Mouse (Mus musculus) kidney, postnatal 0 days (tissue): ENCODE measurements around the gene Kctd10. TPM values are rescaled to one million over a fixed set of nuclear protein-coding genes. Genes with fewer than 3 reads are reported as not detected.

Experiments used
- ATAC-seq: fragments of 200-750 bp; cut with Nextera tagmentation; replicated peaks from 2 replicates; pipeline ENCODE4 v1.8.0; 2017; ENCODE audit warnings: low read depth, moderate number of reproducible peaks, moderate TSS enrichment, moderate library complexity; ENCODE audit not compliant: low FRiP score
- DNase-seq: peaks from one replicate; pipeline ENCODE4 v3.0.0-alpha.2; 2016; ENCODE audit warnings: low spot score
- H3K27ac ChIP-seq: fragments of 300-500 bp; sonication (generic); 2 replicates; pipeline ENCODE4 v1.5.1; 2014; ENCODE audit warnings: mild to moderate bottlenecking
- H3K27me3 ChIP-seq: fragments of 300-500 bp; sonication (generic); 2 replicates; pipeline ENCODE4 v1.6.1; 2014; ENCODE audit warnings: low read length, mixed read lengths; ENCODE audit not compliant: insufficient read depth
- H3K36me3 ChIP-seq: fragments of 300-500 bp; sonication (generic); 2 replicates; pipeline ENCODE4 v1.6.1; 2014; ENCODE audit warnings: low read length, mixed read lengths; ENCODE audit not compliant: insufficient read depth
- H3K4me1 ChIP-seq: fragments of 300-500 bp; sonication (generic); replicated peaks from 2 replicates; pipeline ENCODE4 v1.6.1; 2014; ENCODE audit warnings: antibody characterized with exemption, low read length, mixed read lengths; ENCODE audit not compliant: insufficient read depth
- H3K4me2 ChIP-seq: fragments of 300-500 bp; sonication (generic); 2 replicates; pipeline ENCODE4 v1.6.1; 2014; ENCODE audit warnings: mild to moderate bottlenecking, low read length, moderate library complexity, mixed read lengths
- H3K4me3 ChIP-seq: fragments of 300-500 bp; sonication (generic); replicated peaks from 2 replicates; pipeline ENCODE4 v1.5.1; 2014; ENCODE audit warnings: low read depth, low read length
- H3K9ac ChIP-seq: fragments of 300-500 bp; sonication (generic); 2 replicates; pipeline ENCODE4 v1.6.1; 2014; ENCODE audit warnings: low read depth, low read length
- H3K9me3 ChIP-seq: fragments of 300-500 bp; sonication (generic); replicated peaks from 2 replicates; pipeline ENCODE4 v1.6.1; 2016; ENCODE audit warnings: low read length, inconsistent platforms, mixed read lengths
- CTCF ChIP-seq: IDR thresholded peaks from 2 replicates; pipeline ENCODE4 v1.5.1; 2016; ENCODE audit warnings: antibody characterized with exemption, low read depth, mild to moderate bottlenecking, moderate library complexity
- WGBS: fragments of 180-500 bp; shearing (Covaris S2); extraction: QIAGEN DNeasy Blood & Tissue Kit; methylation state at CpG from one replicate; pipeline ENCODE4 v1.1.7; 2014; 5-methylcytosine and 5-hydroxymethylcytosine counted together
- polyA plus RNA-seq: library from polyadenylated mRNA; unstranded; fragments of >200 nt; fragmentation: Nextera tagmentation; extraction: Ambion mirVana; gene quantifications from 2 replicates; pipeline ENCODE4 v1.2.1, GENCODE M21; 2015

Kctd10 gene
- polyA plus RNA-seq, 1 experiment from 2014 or later, result 80.5 TPM

DNA sequence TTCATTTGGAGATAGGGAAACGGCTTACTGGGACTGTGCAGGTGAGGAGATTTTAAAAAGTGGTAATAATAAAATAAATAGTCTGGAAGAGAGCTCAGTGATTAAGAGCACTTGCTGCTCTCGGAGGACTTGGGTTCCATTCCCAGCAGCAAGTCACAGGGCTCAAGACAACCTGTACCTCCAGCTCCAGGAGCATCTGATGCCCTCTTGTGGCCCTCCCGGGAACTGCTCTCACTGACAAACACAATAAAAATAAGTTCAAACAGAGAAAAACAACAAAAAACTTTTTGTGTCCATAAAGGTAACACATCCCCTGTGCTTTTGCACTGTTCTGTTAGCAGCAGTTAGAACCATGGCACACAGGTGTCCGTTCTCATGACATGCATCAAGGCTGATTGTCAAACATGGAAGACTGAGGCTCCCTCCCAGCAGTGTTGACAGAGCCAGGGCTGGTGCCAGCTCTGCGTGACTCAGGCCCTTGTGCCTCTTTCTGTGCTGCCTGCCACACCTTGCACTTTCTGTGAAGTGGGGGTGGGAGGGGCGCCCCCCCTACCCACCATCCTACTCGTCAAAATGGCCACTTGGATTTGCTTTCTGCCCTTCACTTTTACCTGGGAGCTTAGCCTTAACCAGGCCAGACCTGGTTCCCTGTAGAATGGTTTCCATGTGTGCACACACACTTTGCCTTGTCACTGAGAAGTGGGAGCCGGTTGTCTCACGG is 3.0 kb upstream of the Kctd10 start:
- no peak overlapping the region for H3K4me2 ChIP-seq
- H3K27me3 ChIP-seq, result no peaks in the 10 kb centered on the region
- H3K4me3 ChIP-seq, result no peak overlapping the region
- peaks cover 28% of the 10 kb centered on the region for H3K36me3 ChIP-seq
- peaks cover 16% of the 10 kb centered on the region for H3K4me1 ChIP-seq
- TF ChIP-seq CTCF, result peak; percentile 80
- H3K9me3 ChIP-seq, result no peaks in the 10 kb centered on the region
- H3K9ac ChIP-seq, result no peak overlapping the region
- no peak overlapping the region for H3K27ac ChIP-seq
- ATAC-seq (no peak), DNase-seq (peak; percentile 35)
- 76% methylated on average over 9 of the region's 9 CpGs for WGBS

- ATAC-seq, result peak; percentile 33; the same call in 1 of the 2 replicates
- peak overlapping the region; percentile 84 for H3K9ac ChIP-seq
- peak overlapping the region; percentile 54 for H3K4me3 ChIP-seq
- no peak for TF ChIP-seq CTCF
- H3K4me1 ChIP-seq, result peaks cover 27% of the 10 kb centered on the region
- H3K27ac ChIP-seq, result peak overlapping the region; percentile 86
- under 1% methylated on average over 18 of the region's 18 CpGs for WGBS
- H3K27me3 ChIP-seq, result no peaks in the 10 kb centered on the region
- peaks cover 6% of the 10 kb centered on the region; the same call in 1 of the 2 replicates for H3K36me3 ChIP-seq
- no peaks in the 10 kb centered on the region for H3K9me3 ChIP-seq
- peak overlapping the region; percentile 79 for H3K4me2 ChIP-seq
- DNase-seq, result no peak
Measured at GRCm38 (mm10) chr5:114381013-114381351, 674 bp upstream of the Kctd10 start.

DNA sequence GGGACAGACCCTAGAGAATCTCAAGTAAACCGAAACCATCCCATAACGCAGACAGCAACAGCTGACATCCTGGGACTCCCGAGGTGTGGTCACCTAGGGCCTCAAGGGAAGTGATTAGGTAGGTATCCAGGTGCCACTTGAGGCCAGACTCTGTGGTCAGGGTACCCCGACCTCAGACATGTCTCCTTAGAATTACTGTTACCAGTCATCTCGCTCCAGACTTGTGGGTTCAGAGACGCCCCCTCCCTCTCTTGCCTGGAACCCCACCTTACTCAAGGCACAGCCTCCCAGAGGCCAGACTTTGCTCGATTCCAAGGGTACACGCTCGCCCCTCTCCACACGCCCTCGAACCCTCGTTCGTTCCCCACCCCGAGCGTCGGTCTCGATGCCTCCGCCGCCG is 545 bp downstream of the Kctd10 start:
- H3K4me1 ChIP-seq, result peaks cover 27% of the 10 kb centered on the region
- DNase-seq (peak; percentile 39), ATAC-seq (peak; percentile 22)

DNA sequence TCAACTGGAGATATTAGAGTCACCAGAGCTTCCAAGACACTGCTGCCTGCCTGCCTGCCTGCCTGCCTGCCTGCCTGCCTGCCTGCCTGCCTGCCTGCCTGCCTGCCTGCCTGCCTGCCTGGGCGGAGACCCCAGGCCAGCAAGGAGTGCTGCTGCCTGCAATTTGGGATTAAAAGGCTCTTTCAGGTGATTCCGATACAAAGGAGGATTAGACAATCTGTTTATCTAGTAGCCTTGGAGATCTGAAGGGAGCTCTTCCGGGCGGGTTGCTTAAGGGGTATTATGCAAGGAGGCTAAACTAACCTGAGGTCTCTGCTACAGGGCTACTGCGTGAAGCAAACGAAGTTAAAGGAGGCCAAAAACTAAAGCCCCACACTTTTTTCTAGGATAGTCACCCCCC is 1.4 kb downstream of the Kctd10 start:
- WGBS, result 62% methylated on average over 6 of the region's 6 CpGs
- no peak for TF ChIP-seq CTCF

More for the DNA sequence above, 545 bp downstream of the Kctd10 start:
- no peak for TF ChIP-seq CTCF
- no peaks in the 10 kb centered on the region for H3K27me3 ChIP-seq
- no peaks in the 10 kb centered on the region for H3K9me3 ChIP-seq
- 0 out of 2 replicates have a peak, but pooled peaks cover 4% of the 10 kb centered on the region for H3K36me3 ChIP-seq
- H3K9ac ChIP-seq, result peak overlapping the region; percentile 84
- WGBS, result 2% methylated on average over 20 of the region's 20 CpGs
- H3K4me2 ChIP-seq, result peak overlapping the region; percentile 79
- H3K4me3 ChIP-seq, result peak overlapping the region; percentile 54
- H3K27ac ChIP-seq, result peak overlapping the region; percentile 86

DNA sequence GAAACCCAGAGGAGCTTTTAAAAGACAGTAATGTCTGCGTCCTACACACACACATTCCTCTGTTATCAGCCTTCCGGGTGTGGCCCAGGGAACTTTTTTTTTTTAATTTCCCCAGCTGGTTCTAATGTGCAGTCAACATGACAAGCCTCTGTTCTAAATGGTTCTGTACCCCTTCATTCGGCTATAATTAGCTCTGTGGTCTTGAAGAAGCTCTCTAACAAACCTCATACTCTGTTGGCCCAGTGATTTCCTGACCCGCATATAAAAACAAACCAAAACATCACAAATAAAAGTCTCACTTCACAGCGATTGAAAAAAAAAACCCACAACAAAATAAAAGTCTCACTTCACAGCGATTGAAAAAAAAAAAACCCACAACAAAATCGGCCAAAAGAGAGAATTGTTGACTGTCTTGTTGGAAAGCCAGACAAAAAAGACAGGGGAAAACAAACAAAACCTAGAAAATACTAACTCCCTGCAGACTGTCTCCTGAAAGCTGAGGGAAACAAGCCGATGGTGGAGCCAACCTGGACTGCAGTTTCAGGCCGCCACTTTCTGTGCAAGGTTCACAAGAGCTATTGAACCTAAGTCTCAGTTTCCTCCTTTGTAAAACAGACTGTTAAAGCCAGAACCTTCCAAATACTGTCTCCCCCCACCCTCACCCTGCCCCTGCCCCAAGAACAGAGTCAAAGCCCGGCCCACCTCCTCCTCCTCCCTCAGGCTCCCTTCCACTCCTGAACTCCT is 2.0 kb downstream of the Kctd10 start:
- no peaks in the 10 kb centered on the region for H3K9me3 ChIP-seq
- 33% methylated on average over 10 of the region's 10 CpGs for WGBS

More for the DNA sequence above, 1.4 kb downstream of the Kctd10 start:
- ATAC-seq, result no peak
- peaks cover 27% of the 10 kb centered on the region for H3K4me1 ChIP-seq
- peak overlapping the region; percentile 84 for H3K9ac ChIP-seq
- H3K4me2 ChIP-seq, result peak overlapping the region; percentile 79
- peak overlapping the region; percentile 86 for H3K27ac ChIP-seq
- peak overlapping the region; percentile 54 for H3K4me3 ChIP-seq
- no peaks in the 10 kb centered on the region for H3K9me3 ChIP-seq
- peaks cover 9% of the 10 kb centered on the region; the same call in 1 of the 2 replicates for H3K36me3 ChIP-seq
- H3K27me3 ChIP-seq, result no peaks in the 10 kb centered on the region
- no peak for DNase-seq

More for the DNA sequence above, 2.0 kb downstream of the Kctd10 start:
- H3K27me3 ChIP-seq, result no peaks in the 10 kb centered on the region
- TF ChIP-seq CTCF, result no peak
- H3K4me2 ChIP-seq, result peak overlapping the region; percentile 79
- ATAC-seq (no peak), DNase-seq (peak; percentile 89)
- H3K4me3 ChIP-seq, result peak overlapping the region; percentile 54
- peak overlapping the region; percentile 86 for H3K27ac ChIP-seq
- peaks cover 14% of the 10 kb centered on the region; the same call in 1 of the 2 replicates for H3K36me3 ChIP-seq
- peaks cover 28% of the 10 kb centered on the region for H3K4me1 ChIP-seq
- H3K9ac ChIP-seq, result peak overlapping the region; percentile 84; the same call in 1 of the 2 replicates
